Mouse (Mus musculus): Measurements from ENCODE around the gene Etv4.

The Etv4 gene

GRCm38 (mm10) chr11:101784488-101785142 is 556 bp downstream of the Etv4 start:
- peak; percentile 55 for DNase-seq

GRCm38 (mm10) chr11:101784072-101784471 is 1.1 kb downstream of the Etv4 start:
- DNase-seq = no peak

GRCm38 (mm10) chr11:101783584-101783983 is 1.6 kb downstream of the Etv4 start:
- no peak for DNase-seq

GRCm38 (mm10) chr11:101783135-101783534 is 2.0 kb downstream of the Etv4 start:
- peak; percentile 28 for DNase-seq

GRCm38 (mm10) chr11:101776846-101777245 is 8.3 kb downstream of the Etv4 start:
- no peak for DNase-seq

- no peak for DNase-seq
Observed at GRCm38 (mm10) chr11:101772449-101772848, 12.7 kb downstream of the Etv4 start.

GRCm38 (mm10) chr11:101772027-101772426 is 13.1 kb downstream of the Etv4 start:
- no peak for DNase-seq

- DNase-seq = no peak
Observed at GRCm38 (mm10) chr11:101770266-101770665, 14.9 kb downstream of the Etv4 start.

- DNase-seq = no peak
Observed at GRCm38 (mm10) chr11:101768721-101769120, 16.4 kb downstream of the Etv4 start.

GRCm38 (mm10) chr11:101767326-101767725 is 17.8 kb downstream of the Etv4 start:
- DNase-seq = no peak

- DNase-seq = no peak
Observed at GRCm38 (mm10) chr11:101764546-101764945, 20.6 kb downstream of the Etv4 start.

- peak; percentile 65 for DNase-seq
Observed at GRCm38 (mm10) chr11:101763723-101764122, 21.4 kb downstream of the Etv4 start.

GRCm38 (mm10) chr11:101759530-101759929 is 25.6 kb downstream of the Etv4 start:
- DNase-seq = no peak

GRCm38 (mm10) chr11:101758431-101758830 is 26.7 kb downstream of the Etv4 start:
- peak; percentile 48 for DNase-seq

- no peak for DNase-seq
Observed at GRCm38 (mm10) chr11:101757366-101757765, 27.8 kb downstream of the Etv4 start.

GRCm38 (mm10) chr11:101756616-101757015 is 28.6 kb downstream of the Etv4 start:
- DNase-seq = peak; percentile 31

GRCm38 (mm10) chr11:101733596-101733995 is 51.6 kb downstream of the Etv4 start:
- DNase-seq = no peak

GRCm38 (mm10) chr11:101732518-101733440 is 52.4 kb downstream of the Etv4 start, which contains the start of gene Dhx8:
Gene Dhx8 (plus strand): TSS chr11:101732919.
- peak; percentile 99 for DNase-seq

- no peak for DNase-seq
Observed at GRCm38 (mm10) chr11:101729308-101729707, 55.9 kb downstream of the Etv4 start.

GRCm38 (mm10) chr11:101726765-101727164 is 58.4 kb downstream of the Etv4 start:
- no peak for DNase-seq

GRCm38 (mm10) chr11:101725043-101725442 is 60.1 kb downstream of the Etv4 start:
- DNase-seq = no peak

GRCm38 (mm10) chr11:101719986-101720520 is 65.1 kb downstream of the Etv4 start:
- no peak for DNase-seq
